23 mouse cellular contexts compared by ENCODE assay signal in the genomic region with DNA sequence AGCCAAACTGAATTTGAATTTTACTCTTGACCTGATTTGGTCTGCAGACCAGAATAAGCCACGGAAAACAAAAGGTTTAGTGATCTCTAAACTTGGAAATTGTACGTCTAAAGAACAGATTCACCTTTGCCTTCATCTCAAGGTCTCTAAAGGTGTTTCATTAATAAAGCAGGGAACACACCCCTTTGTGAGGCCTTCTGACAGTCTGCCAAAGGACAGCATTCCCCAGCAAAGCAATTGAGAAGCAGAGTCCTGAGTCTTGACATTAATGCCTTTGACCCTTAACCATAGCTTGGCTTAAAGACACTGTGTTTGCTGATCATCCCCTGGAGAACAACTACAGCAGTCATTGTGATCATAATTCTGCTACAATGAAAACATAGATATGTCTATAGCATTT.
"Had no signal": no experiment of that assay in that cellular context is flagged by ENCODE, and none has a peak within 500 bp of the region (broad histone marks: within the 10 kb centered on the region; RNA-seq: fewer than 3 reads in every experiment).

No protein-coding gene starts in this region.

- H3K4me3 ChIP-seq: gastrocnemius, adult 2 months; heart, embryonic 10.5 days; heart, embryonic 12.5 days; hindbrain, embryonic 10.5 days; hindbrain, embryonic 12.5 days; intestine, embryonic 15.5 days; limb, embryonic 13.5 days; limb, embryonic 15.5 days; liver, embryonic 12.5 days had no signal

- H3K27me3 ChIP-seq: heart, embryonic 12.5 days; hindbrain, embryonic 12.5 days; intestine, embryonic 15.5 days; limb, embryonic 13.5 days; limb, embryonic 15.5 days; liver, embryonic 12.5 days had no signal

- DNase-seq: gastrocnemius, adult 2 months; gastrocnemius, postnatal 10 days; gastrocnemius, postnatal 25 days; heart, adult 18-20 months; heart, postnatal 10 days; heart, postnatal 4 days; layer of hippocampus, adult 9-11 months; layer of hippocampus, postnatal 36 days; left cerebral cortex, postnatal 4 days had no signal

- ATAC-seq: forebrain, embryonic 16.5 days; hindbrain, embryonic 16.5 days; inflammation-experienced regulatory T-cells, adult 6 months; intestine, embryonic 15.5 days; intestine, postnatal 0 days; liver, embryonic 12.5 days had no signal

- H3K9me3 ChIP-seq: heart, embryonic 10.5 days; heart, embryonic 12.5 days; hindbrain, embryonic 10.5 days; hindbrain, embryonic 12.5 days; intestine, embryonic 15.5 days; limb, embryonic 13.5 days; limb, embryonic 15.5 days; liver, embryonic 12.5 days had no signal

- H3K9ac ChIP-seq: heart, embryonic 12.5 days; hindbrain, embryonic 12.5 days; hindbrain, embryonic 14.5 days; intestine, embryonic 15.5 days; limb, embryonic 13.5 days; limb, embryonic 15.5 days; liver, embryonic 12.5 days; liver, embryonic 14.5 days had no signal

- H3K27ac ChIP-seq: gastrocnemius, adult 2 months; heart, embryonic 10.5 days; hindbrain, embryonic 10.5 days; hindbrain, embryonic 12.5 days; hindbrain, embryonic 14.5 days; intestine, embryonic 15.5 days; limb, embryonic 13.5 days; limb, embryonic 15.5 days; liver, embryonic 12.5 days; liver, embryonic 14.5 days had no signal

- H3K36me3 ChIP-seq: heart, embryonic 10.5 days; heart, embryonic 12.5 days; hindbrain, embryonic 10.5 days; hindbrain, embryonic 12.5 days; intestine, embryonic 15.5 days; limb, embryonic 13.5 days; limb, embryonic 15.5 days; liver, embryonic 12.5 days had no signal

- H3K4me2 ChIP-seq: heart, embryonic 12.5 days; hindbrain, embryonic 12.5 days; hindbrain, embryonic 14.5 days; intestine, embryonic 15.5 days; limb, embryonic 13.5 days; limb, embryonic 15.5 days; liver, embryonic 12.5 days had no signal

- H3K4me1 ChIP-seq: heart, embryonic 10.5 days; hindbrain, embryonic 10.5 days; hindbrain, embryonic 12.5 days; intestine, embryonic 15.5 days; limb, embryonic 13.5 days; limb, embryonic 15.5 days; liver, embryonic 12.5 days had no signal
